ENCODE assay signal across 33 mouse cellular contexts in genomic region chr16:97135003-97135827, GRCm38 (mm10). TPM values are rescaled to one million over a fixed set of nuclear protein-coding genes. Genes with fewer than 3 reads are reported as not detected.
A peak's percentile ranks its signal among the peaks of the same experiment; 100 is the strongest.
DNase-seq lines count a peak whose midpoint lies in the region; ATAC-seq lines count a peak whose summit lies in the region.
"Had no signal": no experiment of that assay in that cellular context is flagged by ENCODE, and none has a peak within 500 bp of the region (broad histone marks: within the 10 kb centered on the region; RNA-seq: fewer than 3 reads in every experiment).

No protein-coding gene starts in this region.

- peak; percentile 57 for ATAC-seq in forebrain, embryonic 13.5 days
- ATAC-seq in forebrain, embryonic 12.5 days (ENCODE audit: low FRiP score) = no peak
- peak; percentile 30; the same call in 1 of the 2 replicates for ATAC-seq in hindbrain, embryonic 16.5 days
- ATAC-seq in midbrain, embryonic 15.5 days (replicated peaks) = no peak
- no peak for ATAC-seq in midbrain, embryonic 14.5 days (ENCODE audit: low FRiP score, low TSS enrichment)
- ATAC-seq: liver, embryonic 12.5 days; liver, postnatal 0 days had no signal

- no peak for DNase-seq in hindbrain, embryonic 10.5 days (ENCODE audit: low spot score)
- DNase-seq in midbrain, embryonic 14.5 days = no peak
- no peak for DNase-seq in kidney, postnatal 4 days
- DNase-seq: adrenal gland, adult 8-10 months; cerebellum, adult 11 months; cerebellum, adult 9-10 months; cerebellum, postnatal 36 days; gastrocnemius, postnatal 25 days; heart, adult 11 months; heart, postnatal 36 days; kidney, adult 18-20 months; kidney, postnatal 36 days; left cerebral cortex, postnatal 4 days; liver, postnatal 0 days; lung, postnatal 36 days; right cerebral cortex, postnatal 4 days; thymus, adult 2 months; thymus, postnatal 4 days had no signal

- no peaks in the 10 kb centered on the region for H3K36me3 ChIP-seq in forebrain, embryonic 13.5 days (ENCODE audit: poor library complexity, severe bottlenecking)
- H3K36me3 ChIP-seq in forebrain, embryonic 12.5 days (replicated peaks) = no peaks in the 10 kb centered on the region
- H3K36me3 ChIP-seq in hindbrain, embryonic 16.5 days (ENCODE audit: control insufficient read depth, insufficient read depth, low read length) = no peaks in the 10 kb centered on the region
- no peaks in the 10 kb centered on the region for H3K36me3 ChIP-seq in hindbrain, embryonic 10.5 days
- H3K36me3 ChIP-seq in midbrain, embryonic 15.5 days (replicated peaks) = no peaks in the 10 kb centered on the region
- H3K36me3 ChIP-seq in midbrain, embryonic 14.5 days (ENCODE audit: control insufficient read depth, insufficient read depth, low read length) = no peaks in the 10 kb centered on the region
- H3K36me3 ChIP-seq: embryonic facial prominence, embryonic 13.5 days; G1E; kidney, embryonic 15.5 days; liver, embryonic 12.5 days; neural tube, embryonic 12.5 days had no signal

- 0 out of 2 replicates have a peak, but pooled peaks cover 4% of the 10 kb centered on the region for H3K4me1 ChIP-seq in forebrain, embryonic 13.5 days
- no peaks in the 10 kb centered on the region for H3K4me1 ChIP-seq in forebrain, embryonic 12.5 days
- no peaks in the 10 kb centered on the region for H3K4me1 ChIP-seq in hindbrain, embryonic 16.5 days (ENCODE audit: control insufficient read depth, insufficient read depth, low read depth, low read length)
- 0 out of 2 replicates have a peak, but pooled peaks cover 6% of the 10 kb centered on the region for H3K4me1 ChIP-seq in hindbrain, embryonic 10.5 days (replicated peaks)
- H3K4me1 ChIP-seq in midbrain, embryonic 15.5 days = peaks cover 9% of the 10 kb centered on the region
- H3K4me1 ChIP-seq in midbrain, embryonic 14.5 days (ENCODE audit: control insufficient read depth, insufficient read depth, low read length) = peaks cover 7% of the 10 kb centered on the region
- H3K4me1 ChIP-seq: embryonic facial prominence, embryonic 13.5 days; kidney, embryonic 15.5 days; liver, embryonic 12.5 days; neural tube, embryonic 12.5 days had no signal

- H3K9ac ChIP-seq in forebrain, embryonic 13.5 days = no peak overlapping the region
- no peak overlapping the region for H3K9ac ChIP-seq in forebrain, embryonic 12.5 days
- H3K9ac ChIP-seq in hindbrain, embryonic 16.5 days (ENCODE audit: low read depth, low read length) = no peak overlapping the region
- no peak overlapping the region for H3K9ac ChIP-seq in midbrain, embryonic 15.5 days
- H3K9ac ChIP-seq in midbrain, embryonic 14.5 days (replicated peaks; ENCODE audit: low read length) = no peak overlapping the region
- H3K9ac ChIP-seq: embryonic facial prominence, embryonic 13.5 days; hindbrain, embryonic 14.5 days; kidney, embryonic 15.5 days; liver, embryonic 12.5 days; liver, postnatal 0 days; neural tube, embryonic 12.5 days had no signal

- no peak overlapping the region for H3K4me3 ChIP-seq in forebrain, embryonic 13.5 days
- no peak overlapping the region for H3K4me3 ChIP-seq in forebrain, embryonic 12.5 days (replicated peaks)
- H3K4me3 ChIP-seq in hindbrain, embryonic 16.5 days (ENCODE audit: low read length) = no peak overlapping the region
- no peak overlapping the region for H3K4me3 ChIP-seq in hindbrain, embryonic 10.5 days
- H3K4me3 ChIP-seq in midbrain, embryonic 15.5 days = no peak overlapping the region
- no peak overlapping the region for H3K4me3 ChIP-seq in midbrain, embryonic 14.5 days (replicated peaks; ENCODE audit: low read depth, low read length)
- H3K4me3 ChIP-seq: embryonic facial prominence, embryonic 13.5 days; kidney, embryonic 15.5 days; liver, embryonic 12.5 days; myocyte; neural tube, embryonic 12.5 days had no signal

- H3K27me3 ChIP-seq in forebrain, embryonic 13.5 days = no peaks in the 10 kb centered on the region
- no peaks in the 10 kb centered on the region for H3K27me3 ChIP-seq in forebrain, embryonic 12.5 days
- no peaks in the 10 kb centered on the region for H3K27me3 ChIP-seq in hindbrain, embryonic 16.5 days (replicated peaks; ENCODE audit: control insufficient read depth, insufficient read depth, low read length)
- H3K27me3 ChIP-seq in hindbrain, embryonic 10.5 days (ENCODE audit: insufficient read depth, poor library complexity, severe bottlenecking) = no peaks in the 10 kb centered on the region
- H3K27me3 ChIP-seq in midbrain, embryonic 15.5 days (replicated peaks) = no peaks in the 10 kb centered on the region
- no peaks in the 10 kb centered on the region for H3K27me3 ChIP-seq in midbrain, embryonic 14.5 days (ENCODE audit: control insufficient read depth, insufficient read depth, low read length)
- H3K27me3 ChIP-seq: embryonic facial prominence, embryonic 13.5 days; kidney, embryonic 15.5 days; liver, embryonic 12.5 days; neural tube, embryonic 12.5 days had no signal

- H3K9me3 ChIP-seq in forebrain, embryonic 13.5 days (replicated peaks) = no peaks in the 10 kb centered on the region
- H3K9me3 ChIP-seq in forebrain, embryonic 12.5 days = no peaks in the 10 kb centered on the region
- H3K9me3 ChIP-seq in hindbrain, embryonic 16.5 days (ENCODE audit: control insufficient read depth, low read length) = no peaks in the 10 kb centered on the region
- no peaks in the 10 kb centered on the region for H3K9me3 ChIP-seq in hindbrain, embryonic 10.5 days
- no peaks in the 10 kb centered on the region for H3K9me3 ChIP-seq in midbrain, embryonic 15.5 days
- no peaks in the 10 kb centered on the region for H3K9me3 ChIP-seq in midbrain, embryonic 14.5 days (ENCODE audit: control insufficient read depth, low read length)
- H3K9me3 ChIP-seq: embryonic facial prominence, embryonic 13.5 days; kidney, embryonic 15.5 days; liver, embryonic 12.5 days; neural tube, embryonic 12.5 days had no signal

- 70% methylated on average over 10 of the region's 10 CpGs for WGBS in forebrain, embryonic 13.5 days
- 76% methylated on average over 10 of the region's 10 CpGs for WGBS in forebrain, embryonic 12.5 days
- WGBS in hindbrain, embryonic 16.5 days = 73% methylated on average over 10 of the region's 10 CpGs
- WGBS in hindbrain, embryonic 10.5 days = 82% methylated on average over 10 of the region's 10 CpGs
- WGBS in midbrain, embryonic 15.5 days = 64% methylated on average over 10 of the region's 10 CpGs
- 68% methylated on average over 10 of the region's 10 CpGs for WGBS in midbrain, embryonic 14.5 days

- H3K4me2 ChIP-seq in forebrain, embryonic 13.5 days = no peak overlapping the region
- no peak overlapping the region for H3K4me2 ChIP-seq in forebrain, embryonic 12.5 days
- H3K4me2 ChIP-seq in hindbrain, embryonic 16.5 days (ENCODE audit: low read length) = no peak overlapping the region
- H3K4me2 ChIP-seq in midbrain, embryonic 15.5 days = no peak overlapping the region
- H3K4me2 ChIP-seq in midbrain, embryonic 14.5 days (ENCODE audit: low read length) = no peak overlapping the region
- H3K4me2 ChIP-seq: embryonic facial prominence, embryonic 13.5 days; heart, embryonic 11.5 days; hindbrain, embryonic 14.5 days; kidney, embryonic 15.5 days; liver, embryonic 12.5 days; neural tube, embryonic 12.5 days had no signal

- peak overlapping the region; percentile 41; the same call in 1 of the 2 replicates for H3K27ac ChIP-seq in forebrain, embryonic 13.5 days
- no peak overlapping the region for H3K27ac ChIP-seq in forebrain, embryonic 12.5 days
- H3K27ac ChIP-seq in hindbrain, embryonic 16.5 days (ENCODE audit: low read depth, low read length) = no peak overlapping the region
- no peak overlapping the region for H3K27ac ChIP-seq in hindbrain, embryonic 10.5 days
- peak overlapping the region; percentile 17; the same call in 1 of the 2 replicates for H3K27ac ChIP-seq in midbrain, embryonic 15.5 days
- no peak overlapping the region for H3K27ac ChIP-seq in midbrain, embryonic 14.5 days (replicated peaks; ENCODE audit: low read depth, low read length)
- H3K27ac ChIP-seq: embryonic facial prominence, embryonic 13.5 days; hindbrain, embryonic 14.5 days; kidney, embryonic 15.5 days; liver, embryonic 12.5 days; neural tube, embryonic 12.5 days; stomach, postnatal 0 days had no signal

RNA-seq across cellular contexts. Expression of gene Dscam, which starts 35.3 kb away (rescaled TPM):
- polyA plus RNA-seq in forebrain, embryonic 13.5 days (2015; fragmentation: Nextera tagmentation; extraction: Ambion mirVana) = 3.5 and 3.8 TPM in 2 replicates
- polyA plus RNA-seq in forebrain, embryonic 12.5 days (2016; fragmentation: Nextera tagmentation; extraction: Ambion mirVana) = 2.3 and 2.6 TPM in 2 replicates
- 11.7 and 13.1 TPM in 2 replicates for polyA plus RNA-seq in hindbrain, embryonic 16.5 days (2015; fragmentation: Nextera tagmentation; extraction: Ambion mirVana)
- polyA plus RNA-seq in hindbrain, embryonic 10.5 days (2016; fragmentation: Nextera tagmentation; extraction: Ambion mirVana) = 0.30 and 1.2 TPM in 2 replicates
- 16.2 and 16.9 TPM in 2 replicates for polyA plus RNA-seq in midbrain, embryonic 15.5 days (2015; fragmentation: Nextera tagmentation; extraction: Ambion mirVana)
- 24.4 and 24.7 TPM in 2 replicates for polyA plus RNA-seq in midbrain, embryonic 14.5 days (2014; fragmentation: Nextera tagmentation; extraction: Ambion mirVana)
- polyA plus RNA-seq: G1E; heart, embryonic 16.5 days; liver, embryonic 12.5 days; liver, postnatal 0 days; lung, embryonic 16.5 days had no signal

Comparison
In these comparisons a context has a peak if more than half of its experiments do, and no peak if none do; other contexts are left out.
1. ATAC-seq: peak in forebrain, embryonic 13.5 days (single experiment) and hindbrain, embryonic 16.5 days (single experiment); none in forebrain, embryonic 12.5 days (single experiment), midbrain, embryonic 15.5 days (single experiment) and midbrain, embryonic 14.5 days (single experiment).
2. H3K27ac ChIP-seq: peak in forebrain, embryonic 13.5 days (single experiment) and midbrain, embryonic 15.5 days (single experiment); none in forebrain, embryonic 12.5 days (single experiment), hindbrain, embryonic 16.5 days (single experiment), hindbrain, embryonic 10.5 days (single experiment) and midbrain, embryonic 14.5 days (single experiment).